Mouse (Mus musculus): ENCODE results near the gene Rnf113a2.
A peak's percentile ranks its signal among the peaks of the same experiment; 100 is the strongest.

Gene Rnf113a2

DNA sequence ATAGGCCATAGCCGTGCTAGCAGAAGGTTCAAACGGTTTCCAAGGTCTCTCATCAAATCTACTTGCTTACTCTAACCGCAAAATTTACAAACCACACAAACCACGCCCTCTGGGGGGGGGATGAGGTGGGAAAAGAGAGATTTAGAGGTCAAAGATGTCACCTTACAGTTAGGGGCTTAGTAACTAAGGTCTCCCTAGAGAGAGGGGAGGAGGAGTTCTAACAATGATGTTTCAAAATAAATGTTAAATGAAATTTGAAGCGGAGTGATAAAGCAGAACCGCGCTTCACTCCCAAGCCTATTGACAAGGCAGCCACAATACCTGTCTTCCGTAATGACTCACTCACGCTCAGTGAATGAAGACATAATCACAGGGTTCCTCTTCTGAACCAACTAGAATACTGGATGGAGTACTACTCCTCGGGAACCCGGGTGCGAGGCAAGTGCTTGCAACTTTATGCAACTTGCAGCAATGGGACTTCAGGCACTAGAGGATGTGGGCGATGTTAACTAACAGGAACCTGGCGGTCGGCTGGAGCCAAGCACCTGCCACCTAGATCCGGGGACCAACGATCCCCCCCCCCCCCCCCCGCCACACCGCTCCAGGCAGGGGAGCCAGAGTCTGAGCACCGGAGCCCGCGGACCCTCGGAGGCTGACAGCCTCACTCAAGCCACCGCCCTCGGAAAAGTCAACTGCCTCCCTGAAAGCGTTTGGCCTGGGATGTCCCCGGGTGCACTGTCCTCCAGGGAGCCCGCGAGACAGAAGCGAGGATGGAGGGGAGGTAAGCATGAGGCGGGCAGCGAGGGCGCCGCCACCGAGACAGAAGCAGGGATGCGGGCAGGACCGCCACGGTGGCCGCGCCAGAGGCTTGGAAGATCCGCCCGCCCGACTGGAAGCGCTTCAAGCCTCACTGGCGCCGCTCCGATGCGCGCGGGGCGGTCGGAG lies 8.8 kb upstream of the Rnf113a2 start:
- DNase-seq (ENCODE audit: low spot score in 2 of 2): no peak

DNA sequence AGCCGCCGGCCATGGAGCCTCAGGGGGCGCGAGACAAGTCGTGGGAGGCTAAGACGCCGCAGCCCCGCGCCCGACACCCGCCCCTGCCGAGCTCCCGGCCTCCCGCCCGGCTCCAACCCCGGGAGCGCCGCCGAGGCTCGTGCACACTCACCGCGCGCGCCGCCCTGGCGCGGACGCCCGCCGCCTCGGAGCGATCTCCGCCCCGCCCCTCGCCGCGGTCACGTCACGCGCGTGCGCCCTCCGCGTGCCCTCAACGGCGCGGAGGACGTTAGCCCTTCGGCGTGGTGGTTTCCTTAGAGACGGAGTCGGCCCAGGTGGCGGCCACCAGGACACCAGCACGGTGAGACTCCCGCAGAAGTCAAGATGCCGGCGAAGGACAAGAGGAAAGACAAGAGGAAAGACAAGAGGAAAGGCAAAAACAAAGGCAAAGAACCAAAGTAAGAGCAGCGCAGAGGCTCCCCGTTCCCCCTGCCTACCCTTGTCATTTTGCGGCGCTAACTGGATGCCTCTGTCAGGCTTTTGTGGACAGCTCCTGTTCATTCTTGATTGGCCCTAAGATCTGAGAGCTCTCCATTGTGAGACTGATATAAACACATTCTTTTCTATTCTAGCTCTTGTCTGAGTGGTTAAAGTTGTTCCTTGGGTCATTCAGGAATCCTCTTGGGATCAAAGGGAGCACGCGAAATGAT lies 8.0 kb upstream of the Rnf113a2 start, which contains the start of the genes Entpd5 and Bbof1:
Gene Entpd5 (minus strand): TSS at position 211 of the 689 bp plus-strand sequence.
Gene Bbof1 (plus strand): TSS at position 253 of the 689 bp plus-strand sequence.
- peak; percentile 85 to 89 for DNase-seq (ENCODE audit: low spot score in 2 of 2)

GRCm38 (mm10) chr12:84417605-84417922 lies 568 bp downstream of the Rnf113a2 start:
- no peak for DNase-seq (ENCODE audit: low spot score in 2 of 2)

GRCm38 (mm10) chr12:84423990-84424389 lies 7.0 kb downstream of the Rnf113a2 start:
- no peak for DNase-seq (ENCODE audit: low spot score in 2 of 2)

GRCm38 (mm10) chr12:84429825-84430224 lies 12.8 kb downstream of the Rnf113a2 start:
- no peak for DNase-seq (ENCODE audit: low spot score in 2 of 2)

- DNase-seq (ENCODE audit: low spot score in 2 of 2): no peak
These were observed 21.7 kb downstream of the Rnf113a2 start for GRCm38 (mm10) chr12:84438697-84439096.

- DNase-seq (ENCODE audit: low spot score in 2 of 2): no peak
These were observed 25.5 kb downstream of the Rnf113a2 start for GRCm38 (mm10) chr12:84442526-84442925.

- no peak for DNase-seq (ENCODE audit: low spot score in 2 of 2)
These were observed 30.4 kb downstream of the Rnf113a2 start for GRCm38 (mm10) chr12:84447386-84447785.

DNA sequence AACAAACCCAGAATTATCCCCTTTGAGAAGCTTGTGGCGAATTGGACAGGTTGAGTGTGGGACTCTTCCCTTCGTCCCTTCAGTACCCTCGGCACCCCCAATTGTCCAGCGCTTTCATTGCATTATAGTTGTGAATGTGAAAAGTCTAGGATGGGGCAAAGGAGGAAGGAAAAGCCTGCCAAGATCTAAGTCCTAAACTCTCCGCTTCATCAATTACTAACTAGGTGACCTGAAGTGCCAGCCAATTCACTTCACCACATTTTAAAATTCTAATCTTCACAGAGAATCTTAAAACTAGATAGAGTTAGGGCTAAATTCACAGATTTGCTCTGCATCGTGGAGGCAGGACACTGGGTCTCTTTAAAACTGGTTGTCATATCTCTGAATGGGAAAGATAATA lies 31.2 kb downstream of the Rnf113a2 start:
- DNase-seq (ENCODE audit: low spot score in 2 of 2): no peak

- DNase-seq (ENCODE audit: low spot score in 2 of 2): no peak
These were observed 32.9 kb downstream of the Rnf113a2 start for GRCm38 (mm10) chr12:84449887-84450286.

DNA sequence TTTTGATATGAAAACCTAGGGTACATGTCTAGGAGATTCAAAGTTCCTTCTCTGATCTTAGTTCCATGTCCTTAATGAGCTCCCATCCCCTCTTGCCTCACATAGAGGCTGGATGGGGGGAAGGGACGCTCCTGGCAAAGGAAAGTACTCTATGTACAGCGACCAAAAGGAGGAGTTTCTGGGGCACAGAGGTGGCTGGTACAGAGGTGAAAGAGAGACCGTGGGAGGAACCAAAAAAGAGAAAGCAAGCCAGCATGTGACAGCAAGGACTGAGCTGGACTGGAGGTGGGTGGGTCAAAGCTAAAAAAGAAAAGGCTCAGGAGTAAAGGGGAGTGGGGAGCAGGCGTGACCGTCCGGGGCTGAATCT lies 33.3 kb downstream of the Rnf113a2 start:
- no peak for DNase-seq (ENCODE audit: low spot score in 2 of 2)

- DNase-seq (ENCODE audit: low spot score in 2 of 2): peak; percentile 93 to 95
These were observed 34.0 kb downstream of the Rnf113a2 start, which contains the start of the genes Aldh6a1 and Lin52 for GRCm38 (mm10) chr12:84450718-84451646. Aldh6a1 (minus strand) TSS chr12:84451004. Lin52 (plus strand) TSS chr12:84451422.

GRCm38 (mm10) chr12:84451801-84452200 lies 34.8 kb downstream of the Rnf113a2 start:
- no peak for DNase-seq (ENCODE audit: low spot score in 2 of 2)

DNA sequence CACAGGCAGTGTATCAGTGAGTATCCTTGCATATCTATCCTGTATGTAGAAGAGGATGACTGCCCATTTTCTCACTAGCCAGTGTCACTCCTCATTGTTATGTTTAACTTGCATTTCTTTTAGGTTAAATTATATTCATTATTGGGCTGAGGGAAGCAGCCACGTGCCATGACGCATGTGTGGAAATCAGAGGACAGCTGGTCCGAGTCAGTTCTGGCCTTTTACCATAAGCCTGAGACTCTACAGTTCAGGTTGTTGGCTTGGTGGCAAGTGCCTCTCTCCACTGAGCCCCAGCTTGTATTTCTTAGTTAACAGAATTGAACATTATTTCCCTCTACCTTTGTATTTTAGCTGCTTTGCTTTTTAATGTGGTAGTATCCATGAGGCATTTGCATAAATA lies 39.9 kb downstream of the Rnf113a2 start:
- DNase-seq (ENCODE audit: low spot score in 2 of 2): no peak

- DNase-seq (ENCODE audit: low spot score in 2 of 2): no peak
These were observed 42.8 kb downstream of the Rnf113a2 start for GRCm38 (mm10) chr12:84459845-84460244.

DNA sequence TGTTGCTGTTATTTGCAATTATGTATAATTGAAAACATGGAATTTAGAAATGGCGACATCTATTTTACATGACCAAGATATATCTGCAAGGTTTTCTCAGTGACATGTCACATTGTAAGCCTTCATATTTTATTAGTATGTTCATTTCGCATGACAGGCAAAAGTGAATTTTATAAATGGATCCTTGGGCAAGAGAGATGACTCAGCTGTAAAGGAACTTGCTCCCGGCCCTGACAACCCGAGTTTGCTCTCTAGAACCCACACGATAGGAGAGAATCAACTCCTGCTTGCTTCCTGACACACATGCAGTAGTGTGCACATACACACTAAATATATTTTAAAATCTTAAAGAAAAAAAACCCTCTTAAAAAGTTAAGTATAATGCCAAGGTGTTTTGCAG lies 44.4 kb downstream of the Rnf113a2 start:
- no peak for DNase-seq (ENCODE audit: low spot score in 2 of 2)

- DNase-seq (ENCODE audit: low spot score in 2 of 2): no peak
These were observed 45.9 kb downstream of the Rnf113a2 start for GRCm38 (mm10) chr12:84462856-84463255.

Measured in urinary bladder, postnatal 4 days (tissue).